Mouse (Mus musculus) midbrain, embryonic 13.5 days (tissue): ENCODE data around the gene Gimap4. TPM values are rescaled to one million over a fixed set of nuclear protein-coding genes. Genes with fewer than 3 reads are reported as not detected.

Experiments
- ATAC-seq: fragments of 200-750 bp; cut with Nextera tagmentation; 2 replicates; pipeline ENCODE4 v1.8.0; 2017; ENCODE audit warnings: mild to moderate bottlenecking, moderate TSS enrichment, moderate library complexity
- H3K27ac ChIP-seq: fragments of 300-500 bp; sonication (generic); 2 replicates; pipeline ENCODE4 v1.5.1; 2015; ENCODE audit warnings: inconsistent platforms, mild to moderate bottlenecking, moderate library complexity
- H3K27me3 ChIP-seq: fragments of 300-500 bp; sonication (generic); 2 replicates; pipeline ENCODE4 v1.6.1; 2015; ENCODE audit warnings: mild to moderate bottlenecking, inconsistent platforms
- H3K36me3 ChIP-seq: fragments of 300-500 bp; sonication (generic); 2 replicates; pipeline ENCODE4 v1.6.1; 2015; ENCODE audit warnings: mild to moderate bottlenecking, inconsistent platforms
- H3K4me1 ChIP-seq: fragments of 300-500 bp; sonication (generic); replicated peaks from 2 replicates; pipeline ENCODE4 v1.6.1; 2015; ENCODE audit warnings: inconsistent platforms
- H3K4me2 ChIP-seq: fragments of 300-500 bp; sonication (generic); replicated peaks from 2 replicates; pipeline ENCODE4 v1.6.1; 2015; ENCODE audit warnings: moderate library complexity, mild to moderate bottlenecking, inconsistent platforms
- H3K4me3 ChIP-seq: fragments of 300-500 bp; sonication (generic); replicated peaks from 2 replicates; pipeline ENCODE4 v1.5.1; 2015; ENCODE audit warnings: mild to moderate bottlenecking, inconsistent platforms
- H3K9ac ChIP-seq: fragments of 300-500 bp; sonication (generic); replicated peaks from 2 replicates; pipeline ENCODE4 v1.6.1; 2015; ENCODE audit warnings: mild to moderate bottlenecking, inconsistent platforms
- H3K9me3 ChIP-seq: fragments of 300-500 bp; sonication (generic); 2 replicates; pipeline ENCODE4 v1.6.1; 2016; ENCODE audit warnings: mild to moderate bottlenecking, inconsistent platforms
- WGBS: fragments of 180-500 bp; shearing (Covaris S2); methylation state at CpG from one replicate; pipeline ENCODE4 v1.1.7; 2015; 5-methylcytosine and 5-hydroxymethylcytosine counted together
- polyA plus RNA-seq: library from polyadenylated mRNA; unstranded; fragments of >200 nt; fragmentation: Nextera tagmentation; extraction: Ambion mirVana; gene quantifications from 2 replicates; pipeline ENCODE4 v1.2.1, GENCODE M21; 2015

Gimap4 gene
- polyA plus RNA-seq, 1 experiment from 2014 or later, result 2.1 TPM

DNA sequence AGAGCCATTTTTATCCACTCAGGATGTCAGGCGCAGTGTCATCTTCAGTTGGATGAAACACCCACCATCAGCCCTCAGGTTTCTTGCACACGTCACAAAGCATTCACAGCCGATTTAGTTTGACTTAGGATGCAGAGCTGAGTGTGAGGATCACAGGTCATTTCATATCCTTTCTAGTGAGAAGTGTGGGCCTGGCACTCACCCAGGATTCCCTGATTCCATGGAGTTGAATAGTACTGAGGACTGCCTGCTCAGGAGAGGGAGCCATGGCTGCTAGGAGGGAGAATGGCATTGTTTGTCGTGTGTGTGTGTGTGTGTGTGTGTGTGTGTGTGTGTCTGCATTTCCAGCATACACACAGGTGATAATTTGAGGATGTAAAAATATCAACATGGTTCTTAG is 36.0 kb downstream of the Gimap4 start:
- Histone ChIP-seq H3K9ac (no peak overlapping the region), H3K27ac (no peak overlapping the region), H3K4me3 (no peak overlapping the region), H3K4me1 (peaks cover 1% of the 10 kb centered on the region; the same call in 1 of the 2 replicates), H3K36me3 (no peaks in the 10 kb centered on the region), H3K4me2 (no peak overlapping the region), H3K9me3 (no peaks in the 10 kb centered on the region), H3K27me3 (no peaks in the 10 kb centered on the region)
- no peak for ATAC-seq
- 80% methylated on average over 4 of the region's 4 CpGs for WGBS

GRCm38 (mm10) chr6:48723468-48723867 is 39.1 kb downstream of the Gimap4 start:
- WGBS, result 89% methylated on average over 8 of the region's 8 CpGs
- no peak for ATAC-seq
- H3K4me3 ChIP-seq, result no peak overlapping the region
- H3K27ac ChIP-seq, result no peak overlapping the region
- peaks cover 7% of the 10 kb centered on the region; the same call in 1 of the 2 replicates for H3K4me1 ChIP-seq
- no peaks in the 10 kb centered on the region for H3K9me3 ChIP-seq
- no peak overlapping the region for H3K4me2 ChIP-seq
- H3K9ac ChIP-seq, result no peak overlapping the region
- H3K36me3 ChIP-seq, result no peaks in the 10 kb centered on the region
- no peaks in the 10 kb centered on the region for H3K27me3 ChIP-seq

DNA sequence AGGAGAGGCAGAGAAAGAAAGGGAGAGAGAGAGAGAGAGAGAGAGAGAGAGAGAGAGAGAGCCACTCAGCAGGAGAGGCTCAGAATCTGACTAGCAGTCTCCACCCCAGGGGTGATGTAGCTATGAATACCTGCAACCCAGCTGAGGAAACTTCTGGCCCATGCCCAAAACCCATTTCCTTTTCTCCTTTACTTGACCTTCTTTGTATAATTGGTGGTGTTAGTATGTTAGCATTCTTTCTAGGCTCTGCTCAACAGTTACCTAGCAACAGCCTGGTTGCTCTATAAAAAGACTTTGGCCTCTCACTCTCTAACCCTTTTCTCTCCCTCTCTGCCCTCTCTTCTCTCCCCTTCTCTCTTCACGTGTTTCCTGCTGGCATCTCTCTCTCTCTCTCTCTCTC is 41.1 kb downstream of the Gimap4 start:
- Histone ChIP-seq H3K4me2 (no peak overlapping the region), H3K4me3 (no peak overlapping the region), H3K36me3 (no peaks in the 10 kb centered on the region), H3K27me3 (no peaks in the 10 kb centered on the region), H3K27ac (no peak overlapping the region), H3K4me1 (peaks cover 7% of the 10 kb centered on the region; the same call in 1 of the 2 replicates), H3K9me3 (no peaks in the 10 kb centered on the region), H3K9ac (no peak overlapping the region)
- 0% methylated on average over 1 of the region's 1 CpGs for WGBS
- no peak for ATAC-seq

- no peak overlapping the region for H3K27ac ChIP-seq
- peaks cover 7% of the 10 kb centered on the region; the same call in 1 of the 2 replicates for H3K4me1 ChIP-seq
- no peak for ATAC-seq
- H3K4me3 ChIP-seq, result no peak overlapping the region
- no peak overlapping the region for H3K9ac ChIP-seq
- H3K4me2 ChIP-seq, result no peak overlapping the region
- 91% methylated on average over 5 of the region's 5 CpGs for WGBS
- no peaks in the 10 kb centered on the region for H3K36me3 ChIP-seq
- H3K27me3 ChIP-seq, result no peaks in the 10 kb centered on the region
- H3K9me3 ChIP-seq, result no peaks in the 10 kb centered on the region
Observed at GRCm38 (mm10) chr6:48727761-48728160, 43.4 kb downstream of the Gimap4 start.

DNA sequence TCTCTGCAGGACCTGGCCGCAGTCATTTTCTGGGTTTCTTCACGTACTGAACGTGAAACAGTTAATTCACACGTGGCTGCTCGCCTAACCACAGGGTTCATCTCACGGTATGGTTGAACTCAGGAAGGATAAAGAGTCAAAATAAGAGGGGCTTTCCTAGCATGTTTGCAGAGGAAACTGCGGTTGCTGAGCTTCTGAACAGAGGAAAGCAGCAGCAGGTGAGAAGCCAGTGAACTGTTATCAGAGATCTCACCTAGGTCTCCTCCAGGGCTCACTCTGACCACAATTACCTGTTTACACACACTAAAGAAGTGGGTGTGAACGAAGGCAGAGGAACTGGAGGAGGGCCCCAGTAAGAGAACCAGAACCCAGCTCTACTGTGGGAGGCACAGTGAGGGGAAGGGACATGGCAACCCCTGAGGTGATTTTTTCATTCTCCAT is 48.5 kb downstream of the Gimap4 start:
- no peaks in the 10 kb centered on the region for H3K27me3 ChIP-seq
- 66% methylated on average over 8 of the region's 8 CpGs for WGBS
- no peaks in the 10 kb centered on the region for H3K36me3 ChIP-seq
- H3K9ac ChIP-seq, result no peak overlapping the region
- no peak overlapping the region for H3K4me3 ChIP-seq
- no peak overlapping the region for H3K4me2 ChIP-seq
- no peaks in the 10 kb centered on the region for H3K4me1 ChIP-seq
- no peak for ATAC-seq
- no peak overlapping the region for H3K27ac ChIP-seq
- no peaks in the 10 kb centered on the region for H3K9me3 ChIP-seq

DNA sequence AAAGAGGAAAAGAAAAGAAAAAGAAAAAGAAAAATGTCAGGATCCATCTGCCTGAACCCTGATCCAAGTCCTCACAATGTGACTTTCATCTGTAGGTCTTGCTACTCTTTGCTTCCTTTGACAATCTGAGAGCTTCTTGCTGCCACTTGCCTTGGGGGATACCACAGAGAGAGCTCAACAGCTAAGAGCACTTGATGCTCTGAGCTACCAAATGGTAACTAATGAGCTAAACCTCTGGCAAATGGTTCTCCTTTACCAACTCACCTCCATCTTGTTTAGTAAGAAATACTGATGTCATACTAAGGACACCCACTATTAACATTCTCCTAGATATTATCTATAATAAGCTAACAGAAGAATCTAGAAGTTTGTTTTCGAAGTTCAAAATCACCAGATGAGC is 49.3 kb downstream of the Gimap4 start:
- no peaks in the 10 kb centered on the region for H3K27me3 ChIP-seq
- H3K4me2 ChIP-seq, result no peak overlapping the region
- WGBS, result 80% methylated on average over 1 of the region's 1 CpGs
- H3K9ac ChIP-seq, result no peak overlapping the region
- no peak overlapping the region for H3K4me3 ChIP-seq
- no peak overlapping the region for H3K27ac ChIP-seq
- no peaks in the 10 kb centered on the region for H3K4me1 ChIP-seq
- no peaks in the 10 kb centered on the region for H3K9me3 ChIP-seq
- ATAC-seq, result no peak
- no peaks in the 10 kb centered on the region for H3K36me3 ChIP-seq

DNA sequence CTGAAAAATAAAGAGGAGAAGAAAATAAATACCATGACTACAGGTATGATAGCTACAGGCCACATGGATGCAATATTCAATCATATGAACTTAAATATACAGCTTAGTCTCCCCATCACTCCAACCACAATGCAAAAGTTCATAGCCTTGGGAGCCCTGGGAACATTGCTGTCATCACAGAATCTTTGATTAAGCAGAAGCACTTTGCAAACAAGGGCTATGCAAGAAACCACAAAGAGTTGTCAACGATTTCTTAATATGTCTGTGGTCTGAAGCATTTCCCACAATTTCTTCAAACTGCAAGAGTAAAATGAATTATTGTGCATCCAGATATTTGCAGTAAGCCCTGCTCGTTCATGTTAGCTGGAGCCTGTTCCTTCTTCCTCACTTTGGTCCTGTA is 52.7 kb downstream of the Gimap4 start:
- H3K9ac ChIP-seq, result no peak overlapping the region
- no peak overlapping the region for H3K27ac ChIP-seq
- H3K4me1 ChIP-seq, result no peaks in the 10 kb centered on the region
- WGBS, result 78% methylated on average over 2 of the region's 2 CpGs
- no peak for ATAC-seq
- no peaks in the 10 kb centered on the region for H3K36me3 ChIP-seq
- no peaks in the 10 kb centered on the region for H3K9me3 ChIP-seq
- no peak overlapping the region for H3K4me3 ChIP-seq
- H3K27me3 ChIP-seq, result peaks cover 12% of the 10 kb centered on the region
- H3K4me2 ChIP-seq, result no peak overlapping the region

DNA sequence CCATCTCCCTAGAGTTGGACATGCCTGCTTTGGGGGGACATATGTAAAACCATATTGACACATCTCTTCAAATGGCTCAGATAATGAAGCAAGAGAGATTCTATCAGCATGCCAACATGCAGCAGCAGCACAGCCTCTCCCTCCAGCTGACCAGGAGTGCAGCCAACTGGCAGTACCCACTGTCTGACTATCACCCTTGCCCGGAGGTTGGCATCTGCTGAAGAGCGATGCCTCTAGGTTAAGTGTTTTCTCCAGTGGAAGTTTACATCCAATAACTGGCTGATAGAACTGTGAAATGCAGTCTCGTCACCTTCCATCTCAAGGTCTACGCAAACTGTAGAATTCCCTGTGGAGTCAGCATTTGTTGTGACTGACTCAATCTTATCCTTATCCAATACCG is 53.3 kb downstream of the Gimap4 start:
- peaks cover 19% of the 10 kb centered on the region for H3K27me3 ChIP-seq
- H3K9me3 ChIP-seq, result no peaks in the 10 kb centered on the region
- ATAC-seq, result no peak
- H3K4me1 ChIP-seq, result peaks cover 5% of the 10 kb centered on the region
- H3K4me2 ChIP-seq, result no peak overlapping the region
- H3K27ac ChIP-seq, result no peak overlapping the region
- WGBS, result 91% methylated on average over 5 of the region's 5 CpGs
- H3K4me3 ChIP-seq, result no peak overlapping the region
- H3K9ac ChIP-seq, result no peak overlapping the region
- no peaks in the 10 kb centered on the region for H3K36me3 ChIP-seq

- no peak for ATAC-seq
- no peaks in the 10 kb centered on the region for H3K36me3 ChIP-seq
- no peaks in the 10 kb centered on the region for H3K9me3 ChIP-seq
- H3K4me2 ChIP-seq, result no peak within 1 kb of the TSS
- H3K4me1 ChIP-seq, result peaks cover 9% of the 10 kb centered on the region
- H3K9ac ChIP-seq, result no peak within 1 kb of the TSS
- no peak within 1 kb of the TSS for H3K4me3 ChIP-seq
- no peak within 1 kb of the TSS for H3K27ac ChIP-seq
- H3K27me3 ChIP-seq, result peaks cover 29% of the 10 kb centered on the region
- 86% methylated on average over 15 of the region's 15 CpGs for WGBS
Observed at GRCm38 (mm10) chr6:48738961-48739779, 54.8 kb downstream of the Gimap4 start, which contains the start of gene Gimap1. Gene Gimap1, plus strand, starts transcription at chr6:48739054.

- no peak overlapping the region for H3K27ac ChIP-seq
- no peak overlapping the region for H3K9ac ChIP-seq
- peaks cover 9% of the 10 kb centered on the region for H3K4me1 ChIP-seq
- ATAC-seq, result no peak
- H3K4me3 ChIP-seq, result no peak overlapping the region
- 89% methylated on average over 3 of the region's 3 CpGs for WGBS
- H3K36me3 ChIP-seq, result no peaks in the 10 kb centered on the region
- H3K9me3 ChIP-seq, result no peaks in the 10 kb centered on the region
- H3K4me2 ChIP-seq, result no peak overlapping the region
- peaks cover 30% of the 10 kb centered on the region for H3K27me3 ChIP-seq
Observed at GRCm38 (mm10) chr6:48739780-48740055, 55.4 kb downstream of the Gimap4 start.

DNA sequence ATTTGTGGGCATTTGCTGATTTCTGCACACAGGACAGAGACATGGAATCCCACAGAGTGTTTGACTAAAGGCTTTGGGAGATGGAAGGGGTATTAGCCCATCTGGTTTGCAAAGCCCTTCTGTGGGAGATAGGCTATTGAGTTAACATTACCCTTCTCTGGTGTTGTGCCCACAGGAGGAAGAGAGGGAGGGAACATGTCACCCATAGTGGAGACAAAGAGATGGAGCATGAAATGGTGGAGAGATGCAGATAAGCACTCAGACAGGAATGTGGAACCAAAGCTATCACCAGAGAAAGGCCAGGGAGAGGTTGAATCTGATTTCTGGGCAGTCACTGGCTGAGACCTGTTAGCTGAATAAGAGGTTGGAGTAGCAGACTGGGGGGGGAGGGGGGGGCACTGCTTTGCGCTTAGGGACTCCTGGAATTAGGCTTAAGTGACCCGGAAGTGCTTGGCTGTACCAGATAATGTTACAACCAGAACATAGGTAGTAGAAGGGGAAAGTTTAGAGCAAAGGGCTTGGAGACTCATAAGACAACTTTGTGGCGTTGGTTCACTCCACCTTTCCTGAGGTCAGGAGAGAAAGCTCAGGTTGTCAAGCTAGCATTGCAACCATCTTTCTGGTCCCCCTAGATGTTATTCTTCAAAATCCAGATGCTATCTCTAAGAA is 56.3 kb downstream of the Gimap4 start:
- no peak for ATAC-seq
- peaks cover 9% of the 10 kb centered on the region for H3K4me1 ChIP-seq
- H3K27ac ChIP-seq, result no peak overlapping the region
- 77% methylated on average over 3 of the region's 3 CpGs for WGBS
- H3K36me3 ChIP-seq, result no peaks in the 10 kb centered on the region
- no peak overlapping the region for H3K9ac ChIP-seq
- H3K4me2 ChIP-seq, result no peak overlapping the region
- no peak overlapping the region for H3K4me3 ChIP-seq
- peaks cover 30% of the 10 kb centered on the region for H3K27me3 ChIP-seq
- no peaks in the 10 kb centered on the region for H3K9me3 ChIP-seq

DNA sequence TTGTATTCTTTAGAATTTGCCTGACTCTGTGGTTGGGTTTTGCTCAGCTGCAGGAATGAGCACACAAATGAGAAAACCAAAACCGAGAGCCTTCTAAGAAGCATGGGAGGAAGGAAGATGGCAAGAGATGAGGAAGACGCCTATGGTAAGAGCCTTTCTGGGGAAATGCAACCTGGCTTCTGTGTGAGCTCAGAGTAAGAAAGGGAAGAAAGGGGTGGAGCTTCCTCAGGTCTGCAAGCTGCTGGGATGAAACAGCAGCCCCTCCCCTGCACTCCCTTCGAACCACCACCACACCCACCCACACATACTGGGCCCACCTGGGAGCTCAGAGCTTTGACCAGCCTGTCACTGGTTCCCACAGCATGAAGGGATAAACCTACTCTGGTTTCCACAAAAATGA is 56.9 kb downstream of the Gimap4 start:
- H3K4me2 ChIP-seq, result no peak overlapping the region
- peaks cover 9% of the 10 kb centered on the region for H3K4me1 ChIP-seq
- peaks cover 30% of the 10 kb centered on the region for H3K27me3 ChIP-seq
- H3K4me3 ChIP-seq, result no peak overlapping the region
- H3K36me3 ChIP-seq, result no peaks in the 10 kb centered on the region
- no peak overlapping the region for H3K9ac ChIP-seq
- WGBS, result 31% methylated on average over 3 of the region's 3 CpGs
- ATAC-seq, result no peak
- H3K9me3 ChIP-seq, result no peaks in the 10 kb centered on the region
- no peak overlapping the region for H3K27ac ChIP-seq
